In the genomic region with DNA sequence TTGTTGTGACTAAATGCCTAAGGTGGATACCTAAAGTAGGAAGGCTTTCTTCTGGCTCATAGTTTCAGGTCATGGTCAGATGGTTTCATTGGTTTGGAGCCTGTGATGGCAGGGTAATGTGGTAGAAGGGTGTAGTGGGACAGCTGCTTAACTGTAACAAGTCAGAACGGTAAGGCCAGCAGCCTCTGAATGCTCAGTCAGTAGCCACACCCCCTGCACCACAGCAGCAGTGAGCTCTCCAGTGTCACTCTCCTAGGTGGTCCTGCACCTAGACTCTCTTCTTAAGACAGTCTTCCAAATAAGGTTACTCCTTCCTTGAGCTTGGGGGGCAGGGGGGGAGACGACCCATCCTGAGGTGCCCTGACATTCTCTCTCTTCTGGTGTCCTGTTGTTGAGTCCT, we compare ENCODE assay signal across 20 mouse cellular contexts. TPM values are rescaled to one million over a fixed set of nuclear protein-coding genes. Genes with fewer than 3 reads are reported as not detected.
"Had no signal": no experiment of that assay in that cellular context is flagged by ENCODE, and none has a peak within 500 bp of the region (broad histone marks: within the 10 kb centered on the region; RNA-seq: fewer than 3 reads in every experiment).

No protein-coding gene starts in this region.

- H3K9ac ChIP-seq: limb, embryonic 12.5 days; liver, embryonic 14.5 days; neural tube, embryonic 12.5 days had no signal

- H3K9me3 ChIP-seq: limb, embryonic 12.5 days; midbrain, embryonic 10.5 days; neural tube, embryonic 12.5 days had no signal

- H3K27me3 ChIP-seq: limb, embryonic 12.5 days; neural tube, embryonic 12.5 days had no signal

- ATAC-seq: lung, postnatal 0 days had no signal

- DNase-seq: kidney, postnatal 36 days; layer of hippocampus, adult 9-11 months; layer of hippocampus, postnatal 36 days; liver; lung, adult 2 months; lung, postnatal 36 days; midbrain, embryonic 14.5 days; thymus, adult 2 months; thymus, postnatal 25 days had no signal

- H3K4me1 ChIP-seq: limb, embryonic 12.5 days had no signal

- H3K27ac ChIP-seq: kidney, postnatal 0 days; limb, embryonic 12.5 days; liver, embryonic 14.5 days; midbrain, embryonic 10.5 days; neural tube, embryonic 12.5 days had no signal

- H3K4me3 ChIP-seq: limb, embryonic 12.5 days; midbrain, embryonic 10.5 days; neural tube, embryonic 12.5 days had no signal

- H3K4me2 ChIP-seq: limb, embryonic 12.5 days; neural tube, embryonic 12.5 days had no signal

RNA-seq across cellular contexts. Expression of a gene that starts 47.6 kb away (rescaled TPM):
- total RNA-seq: layer of hippocampus, adult 18-20 months; megakaryocyte progenitor cell, adult 5-6 weeks; neutrophil, adult 5-6 weeks had no signal
- polyA plus RNA-seq: kidney, postnatal 0 days; limb, embryonic 12.5 days; liver, embryonic 14.5 days; lung, adult 2 months; lung, postnatal 0 days; testis, adult 2 months; thymus, adult 2 months; urinary bladder, adult 2 months had no signal
